Comparison of ENCODE assay signal across 13 mouse cellular contexts in genomic region chr2:71315022-71315421, GRCm38 (mm10). TPM values are rescaled to one million over a fixed set of nuclear protein-coding genes. Genes with fewer than 3 reads are reported as not detected.
DNase-seq lines count a peak whose midpoint lies in the region; ATAC-seq and TF ChIP-seq lines count a peak whose summit lies in the region.
"Had no signal": no experiment of that assay in that cellular context is flagged by ENCODE, and none has a peak within 500 bp of the region (broad histone marks: within the 10 kb centered on the region; RNA-seq: fewer than 3 reads in every experiment).

No protein-coding gene starts in this region.

- H3K36me3 ChIP-seq in heart, embryonic 13.5 days, result peaks cover 76% of the 10 kb centered on the region
- peaks cover 4% of the 10 kb centered on the region; the same call in 1 of the 2 replicates for H3K36me3 ChIP-seq in lung, postnatal 0 days (ENCODE audit: insufficient read depth, low read length)
- peaks cover 36% of the 10 kb centered on the region for H3K36me3 ChIP-seq in hindbrain, embryonic 12.5 days
- H3K36me3 ChIP-seq in neural tube, embryonic 14.5 days (ENCODE audit: control insufficient read depth, insufficient read depth, low read length), result peaks cover 26% of the 10 kb centered on the region; the same call in 1 of the 2 replicates
- H3K36me3 ChIP-seq in forebrain, embryonic 15.5 days, result peaks cover 54% of the 10 kb centered on the region

- no peak for TF ChIP-seq CTCF in lung, postnatal 0 days (IDR thresholded peaks at IDR 0.05)

- 76% methylated on average over 14 of the region's 14 CpGs for WGBS in heart, embryonic 13.5 days
- 60% methylated on average over 14 of the region's 14 CpGs for WGBS in lung, postnatal 0 days
- WGBS in hindbrain, embryonic 12.5 days, result 50% methylated on average over 14 of the region's 14 CpGs
- WGBS in neural tube, embryonic 14.5 days, result 13% methylated on average over 14 of the region's 14 CpGs
- 67% methylated on average over 14 of the region's 14 CpGs for WGBS in forebrain, embryonic 15.5 days

- H3K4me2 ChIP-seq in heart, embryonic 13.5 days, result peak overlapping the region; percentile 24; the same call in 1 of the 2 replicates
- H3K4me2 ChIP-seq in lung, postnatal 0 days (replicated peaks; ENCODE audit: low read depth, low read length), result peak overlapping the region; percentile 42
- peak overlapping the region; percentile 21 for H3K4me2 ChIP-seq in hindbrain, embryonic 12.5 days (replicated peaks)
- peak overlapping the region; percentile 34; the same call in 1 of the 2 replicates for H3K4me2 ChIP-seq in neural tube, embryonic 14.5 days (ENCODE audit: low read depth, low read length)
- no peak overlapping the region for H3K4me2 ChIP-seq in forebrain, embryonic 15.5 days (replicated peaks)
- H3K4me2 ChIP-seq: liver, embryonic 11.5 days had no signal

- no peaks in the 10 kb centered on the region for H3K4me1 ChIP-seq in heart, embryonic 13.5 days
- H3K4me1 ChIP-seq in lung, postnatal 0 days (ENCODE audit: insufficient read depth, low read depth, low read length), result no peaks in the 10 kb centered on the region
- peaks cover 10% of the 10 kb centered on the region; the same call in 1 of the 2 replicates for H3K4me1 ChIP-seq in hindbrain, embryonic 12.5 days
- H3K4me1 ChIP-seq in neural tube, embryonic 14.5 days (ENCODE audit: control insufficient read depth, insufficient read depth, low read length), result peaks cover 4% of the 10 kb centered on the region; the same call in 1 of the 2 replicates
- H3K4me1 ChIP-seq in forebrain, embryonic 15.5 days, result no peaks in the 10 kb centered on the region

- no peak for DNase-seq in heart, adult 8-10 months (ENCODE audit: low spot score)
- no peak for DNase-seq in lung, postnatal 0 days (ENCODE audit: low spot score)
- no peak for DNase-seq in lung, postnatal 4 days
- DNase-seq: cerebellum, postnatal 10 days; gastrocnemius, postnatal 14 days; right cerebral cortex, postnatal 25 days had no signal

- TF ChIP-seq EP300 in lung, postnatal 0 days (IDR thresholded peaks at IDR 0.05), result no peak

- no peak overlapping the region for H3K4me3 ChIP-seq in heart, embryonic 13.5 days
- H3K4me3 ChIP-seq in lung, postnatal 0 days (ENCODE audit: low read depth, low read length), result no peak overlapping the region
- no peak overlapping the region for H3K4me3 ChIP-seq in hindbrain, embryonic 12.5 days
- no peak overlapping the region for H3K4me3 ChIP-seq in neural tube, embryonic 14.5 days (ENCODE audit: low read depth, low read length)
- H3K4me3 ChIP-seq in forebrain, embryonic 15.5 days, result no peak overlapping the region

- no peaks in the 10 kb centered on the region for H3K27me3 ChIP-seq in heart, embryonic 13.5 days (replicated peaks)
- H3K27me3 ChIP-seq in lung, postnatal 0 days (replicated peaks; ENCODE audit: insufficient read depth, low read length), result no peaks in the 10 kb centered on the region
- H3K27me3 ChIP-seq in hindbrain, embryonic 12.5 days, result no peaks in the 10 kb centered on the region
- no peaks in the 10 kb centered on the region for H3K27me3 ChIP-seq in neural tube, embryonic 14.5 days (ENCODE audit: control insufficient read depth, insufficient read depth, low read length)
- no peaks in the 10 kb centered on the region for H3K27me3 ChIP-seq in forebrain, embryonic 15.5 days

- no peak overlapping the region for H3K9ac ChIP-seq in heart, embryonic 13.5 days
- no peak overlapping the region for H3K9ac ChIP-seq in lung, postnatal 0 days (replicated peaks; ENCODE audit: low read depth)
- H3K9ac ChIP-seq in hindbrain, embryonic 12.5 days, result no peak overlapping the region
- H3K9ac ChIP-seq in neural tube, embryonic 14.5 days (replicated peaks; ENCODE audit: low read depth, low read length), result 0 out of 2 replicates have a peak overlapping the region, but pooled peaks have one; percentile 18
- H3K9ac ChIP-seq in forebrain, embryonic 15.5 days (replicated peaks), result no peak overlapping the region

- no peak for ATAC-seq in heart, embryonic 13.5 days (ENCODE audit: extremely low read depth, insufficient number of reproducible peaks, low FRiP score, low TSS enrichment)
- ATAC-seq in lung, postnatal 0 days, result no peak
- no peak for ATAC-seq in hindbrain, embryonic 12.5 days (ENCODE audit: low FRiP score)
- no peak for ATAC-seq in neural tube, embryonic 14.5 days (ENCODE audit: low read depth)
- no peak for ATAC-seq in cerebellum, adult (ENCODE audit: insufficient number of reproducible peaks, low FRiP score, low TSS enrichment)
- no peak for ATAC-seq in forebrain, embryonic 15.5 days (replicated peaks)

- no peak overlapping the region for H3K27ac ChIP-seq in heart, embryonic 13.5 days (replicated peaks)
- no peak overlapping the region for H3K27ac ChIP-seq in lung, postnatal 0 days (ENCODE audit: low read length)
- H3K27ac ChIP-seq in hindbrain, embryonic 12.5 days, result peak overlapping the region; percentile 57
- 0 out of 2 replicates have a peak overlapping the region, but pooled peaks have one; percentile 17 for H3K27ac ChIP-seq in neural tube, embryonic 14.5 days (ENCODE audit: low read depth, low read length)
- no peak overlapping the region for H3K27ac ChIP-seq in forebrain, embryonic 15.5 days (replicated peaks)

- no peaks in the 10 kb centered on the region for H3K9me3 ChIP-seq in heart, embryonic 13.5 days
- no peaks in the 10 kb centered on the region for H3K9me3 ChIP-seq in lung, postnatal 0 days (ENCODE audit: low read length)
- H3K9me3 ChIP-seq in hindbrain, embryonic 12.5 days (replicated peaks), result peaks cover 3% of the 10 kb centered on the region; the same call in 1 of the 2 replicates
- H3K9me3 ChIP-seq in neural tube, embryonic 14.5 days (ENCODE audit: control insufficient read depth, low read length), result no peaks in the 10 kb centered on the region
- no peaks in the 10 kb centered on the region for H3K9me3 ChIP-seq in forebrain, embryonic 15.5 days
- H3K9me3 ChIP-seq: G1E had no signal

RNA-seq across cellular contexts. Expression of gene Slc25a12, which starts 52.5 kb away (rescaled TPM):
- polyA plus RNA-seq in heart, embryonic 13.5 days (2015; fragmentation: Nextera tagmentation; extraction: Ambion mirVana), result 90.1 and 90.9 TPM in 2 replicates
- 100 to 1,000 TPM; 229 to 285 (median 258) TPM for total RNA-seq in heart, adult 8-10 months (2022)
- 16.8 and 17.6 TPM in 2 replicates for polyA plus RNA-seq in lung, postnatal 0 days (2015; fragmentation: Nextera tagmentation; extraction: Ambion mirVana)
- polyA plus RNA-seq in hindbrain, embryonic 12.5 days (2016; fragmentation: Nextera tagmentation; extraction: Ambion mirVana), result 48.8 and 54.1 TPM in 2 replicates
- 110 and 129 TPM in 2 replicates for polyA plus RNA-seq in neural tube, embryonic 14.5 days (2014; fragmentation: Nextera tagmentation; extraction: Ambion mirVana)
- polyA plus RNA-seq in forebrain, embryonic 15.5 days (2015; fragmentation: Nextera tagmentation; extraction: Ambion mirVana), result 74.6 and 82.0 TPM in 2 replicates

Comparison
In these comparisons a context has a peak if more than half of its experiments do, and no peak if none do; other contexts are left out.
1. H3K27ac ChIP-seq: peak in hindbrain, embryonic 12.5 days (single experiment) and neural tube, embryonic 14.5 days (single experiment); none in heart, embryonic 13.5 days (single experiment), lung, postnatal 0 days (single experiment) and forebrain, embryonic 15.5 days (single experiment).